Mouse (Mus musculus) midbrain, embryonic 12.5 days (tissue): ENCODE data around the gene Cnot10. TPM values are rescaled to one million over a fixed set of nuclear protein-coding genes. Genes with fewer than 3 reads are reported as not detected.
"Not testable (repeated sequence)": the region's sequence is repeated elsewhere in the genome, so short reads cannot be mapped to it uniquely, and the experiment has no call there.

ENCODE experiments used
- ATAC-seq: fragments of 200-750 bp; cut with Nextera tagmentation; 2 replicates; pipeline ENCODE4 v1.8.0; 2017; ENCODE audit warnings: low read depth, moderate TSS enrichment, moderate library complexity; ENCODE audit not compliant: low FRiP score
- H3K27ac ChIP-seq: fragments of 300-500 bp; sonication (generic); replicated peaks from 2 replicates; pipeline ENCODE4 v1.5.1; 2016; ENCODE audit warnings: mild to moderate bottlenecking
- H3K27me3 ChIP-seq: fragments of 300-500 bp; sonication (generic); 2 replicates; pipeline ENCODE4 v1.6.1; 2016; ENCODE audit warnings: mild to moderate bottlenecking
- H3K36me3 ChIP-seq: fragments of 300-500 bp; sonication (generic); 2 replicates; pipeline ENCODE4 v1.6.1; 2016
- H3K4me1 ChIP-seq: fragments of 300-500 bp; sonication (generic); 2 replicates; pipeline ENCODE4 v1.6.1; 2016
- H3K4me2 ChIP-seq: fragments of 300-500 bp; sonication (generic); replicated peaks from 2 replicates; pipeline ENCODE4 v1.6.1; 2016; ENCODE audit warnings: mild to moderate bottlenecking, moderate library complexity
- H3K4me3 ChIP-seq: fragments of 300-500 bp; sonication (generic); 2 replicates; pipeline ENCODE4 v1.5.1; 2016; ENCODE audit warnings: mild to moderate bottlenecking
- H3K9ac ChIP-seq: fragments of 300-500 bp; sonication (generic); replicated peaks from 2 replicates; pipeline ENCODE4 v1.6.1; 2016; ENCODE audit warnings: mild to moderate bottlenecking, moderate library complexity
- H3K9me3 ChIP-seq: fragments of 300-500 bp; sonication (generic); 2 replicates; pipeline ENCODE4 v1.6.1; 2016; ENCODE audit warnings: mild to moderate bottlenecking
- WGBS: fragments of 180-500 bp; shearing (Covaris S2); methylation state at CpG from one replicate; pipeline ENCODE4 v1.1.7; 2016; 5-methylcytosine and 5-hydroxymethylcytosine counted together
- polyA plus RNA-seq: library from polyadenylated mRNA; unstranded; fragments of >200 nt; fragmentation: Nextera tagmentation; extraction: Ambion mirVana; gene quantifications from 2 replicates; pipeline ENCODE4 v1.2.1, GENCODE M21; 2016

Gene Cnot10
- polyA plus RNA-seq, 1 experiment from 2014 or later = 71.1 TPM

- H3K4me2 ChIP-seq, H3K36me3 ChIP-seq, H3K9me3 ChIP-seq, H3K4me1 ChIP-seq, ATAC-seq, H3K9ac ChIP-seq, H3K27ac ChIP-seq, H3K4me3 ChIP-seq: not testable (repeated sequence)
- WGBS = 51% methylated on average over 9 of the region's 9 CpGs
- peaks cover 16% of the 10 kb centered on the region for H3K27me3 ChIP-seq
These were observed 8.5 kb upstream of the Cnot10 start for GRCm38 (mm10) chr9:114648472-114648871.

DNA sequence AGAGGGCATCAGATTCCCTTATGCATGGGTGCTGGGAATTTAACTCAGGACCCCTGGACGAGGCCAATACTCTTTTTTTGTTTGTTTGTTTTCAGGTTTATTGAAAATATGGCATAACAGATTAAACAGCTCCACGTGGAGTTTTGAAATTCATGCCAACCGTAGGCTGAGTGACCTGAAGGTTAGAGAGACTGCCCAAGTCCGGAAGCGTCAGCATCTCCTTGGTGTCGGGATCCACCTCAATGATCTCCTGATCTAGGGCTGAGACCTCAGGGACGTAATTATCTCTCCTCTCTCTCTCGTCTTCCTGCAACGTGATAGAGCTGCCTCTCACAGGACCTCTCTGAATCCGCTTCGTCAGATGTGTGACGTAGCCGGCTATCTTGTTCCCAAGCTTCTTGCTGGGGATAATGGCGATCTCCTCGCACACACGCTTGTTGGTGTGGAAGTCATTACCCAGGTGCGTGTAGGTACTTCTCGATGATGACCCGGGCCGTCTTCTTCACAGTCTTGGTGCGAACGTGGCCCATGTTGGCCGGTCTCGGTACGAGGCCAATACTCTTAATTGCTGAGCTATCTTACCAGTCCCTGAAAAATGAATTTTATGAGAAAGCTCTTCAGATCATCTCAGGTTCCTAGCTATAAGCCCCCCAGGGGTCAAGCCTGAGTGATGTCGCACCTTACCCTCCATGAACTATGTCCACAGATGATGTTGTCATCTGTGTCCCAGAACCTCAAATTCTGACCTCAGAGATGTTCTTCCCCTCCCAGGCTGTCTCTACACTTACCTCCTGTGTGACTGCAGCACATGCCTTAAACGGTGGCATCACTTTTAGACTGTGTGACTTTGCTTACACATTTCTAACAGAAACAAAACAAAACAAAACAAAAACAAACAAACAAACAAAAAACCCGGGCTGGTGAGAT lies 7.8 kb upstream of the Cnot10 start:
- H3K4me1 ChIP-seq = no peaks in the 10 kb centered on the region
- no peak for ATAC-seq
- no peak overlapping the region for H3K27ac ChIP-seq
- 85% methylated on average over 28 of the region's 28 CpGs for WGBS
- peaks cover 22% of the 10 kb centered on the region for H3K27me3 ChIP-seq
- no peak overlapping the region for H3K4me3 ChIP-seq
- no peak overlapping the region for H3K4me2 ChIP-seq
- no peaks in the 10 kb centered on the region for H3K9me3 ChIP-seq
- H3K36me3 ChIP-seq = no peaks in the 10 kb centered on the region
- H3K9ac ChIP-seq = no peak overlapping the region

GRCm38 (mm10) chr9:114646556-114647505 lies 6.8 kb upstream of the Cnot10 start:
- no peaks in the 10 kb centered on the region for H3K9me3 ChIP-seq
- 88% methylated on average over 12 of the region's 12 CpGs for WGBS
- no peak for ATAC-seq
- H3K27ac ChIP-seq = no peak overlapping the region
- H3K4me3 ChIP-seq = no peak overlapping the region
- peaks cover 30% of the 10 kb centered on the region for H3K27me3 ChIP-seq
- H3K9ac ChIP-seq = no peak overlapping the region
- no peaks in the 10 kb centered on the region for H3K36me3 ChIP-seq
- H3K4me2 ChIP-seq = no peak overlapping the region
- H3K4me1 ChIP-seq = no peaks in the 10 kb centered on the region

DNA sequence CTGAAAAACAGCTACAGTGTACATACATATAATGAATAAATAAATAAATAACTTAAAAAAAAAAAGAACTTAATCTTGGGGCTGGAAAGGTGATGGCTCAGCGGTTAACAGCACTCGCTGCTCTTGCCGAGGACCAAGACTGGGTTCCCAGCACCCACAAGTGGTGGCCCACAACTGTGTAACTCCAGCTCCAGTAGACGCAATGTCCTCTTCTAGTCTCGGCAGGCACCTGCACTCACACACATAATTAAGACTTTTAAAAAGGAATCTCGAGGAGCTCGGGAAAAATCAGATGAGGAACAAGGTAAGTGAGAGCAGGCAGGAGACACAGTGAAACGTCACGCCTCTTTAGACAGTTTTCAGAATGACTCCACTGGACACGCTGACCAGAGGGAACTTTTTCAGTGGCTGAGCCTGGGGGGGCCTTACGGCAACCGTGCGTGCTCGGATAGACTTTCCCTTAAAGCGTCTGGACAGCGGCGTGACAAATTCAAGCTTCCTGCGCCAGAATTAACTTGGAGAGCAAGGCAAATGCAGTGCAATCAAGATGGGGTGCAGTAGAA lies 717 bp downstream of the Cnot10 start:
- H3K4me1 ChIP-seq = peaks cover 24% of the 10 kb centered on the region
- peak overlapping the region; percentile 80 for H3K9ac ChIP-seq
- WGBS = 17% methylated on average over 18 of the region's 18 CpGs
- no peak; the same call in 1 of the 2 replicates for ATAC-seq
- H3K27ac ChIP-seq = peak overlapping the region; percentile 84; the same call in 1 of the 2 replicates
- H3K4me3 ChIP-seq = peak overlapping the region; percentile 89
- no peaks in the 10 kb centered on the region for H3K9me3 ChIP-seq
- H3K36me3 ChIP-seq = no peaks in the 10 kb centered on the region
- H3K27me3 ChIP-seq = peaks cover 23% of the 10 kb centered on the region
- H3K4me2 ChIP-seq = peak overlapping the region; percentile 93

DNA sequence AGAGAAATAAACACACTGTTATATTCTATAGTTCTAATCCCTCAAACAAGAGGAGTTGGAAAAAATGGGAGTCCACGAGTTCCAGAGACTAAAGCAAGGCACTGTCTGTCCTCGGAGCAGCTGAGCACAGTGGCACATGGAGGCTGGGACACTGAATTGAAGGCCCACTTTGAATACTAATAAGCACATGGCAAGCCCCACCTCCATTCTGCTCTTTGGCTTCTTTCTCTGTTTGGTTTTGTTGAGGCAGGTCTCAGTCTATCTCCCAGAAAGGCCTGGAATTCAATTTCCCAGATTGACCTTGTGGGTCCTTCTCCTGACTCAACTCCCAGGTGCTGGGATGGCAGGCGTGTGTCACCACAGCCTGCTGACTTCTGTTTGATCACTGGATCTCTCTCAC lies 3.2 kb downstream of the Cnot10 start:
- ATAC-seq = no peak
- Histone ChIP-seq H3K4me3 (no peak overlapping the region), H3K4me1 (peaks cover 24% of the 10 kb centered on the region), H3K9ac (no peak overlapping the region; the same call in 1 of the 2 replicates), H3K9me3 (no peaks in the 10 kb centered on the region), H3K27ac (no peak overlapping the region), H3K36me3 (peaks cover 7% of the 10 kb centered on the region; the same call in 1 of the 2 replicates), H3K4me2 (no peak overlapping the region), H3K27me3 (no peaks in the 10 kb centered on the region)
- 78% methylated on average over 3 of the region's 3 CpGs for WGBS

DNA sequence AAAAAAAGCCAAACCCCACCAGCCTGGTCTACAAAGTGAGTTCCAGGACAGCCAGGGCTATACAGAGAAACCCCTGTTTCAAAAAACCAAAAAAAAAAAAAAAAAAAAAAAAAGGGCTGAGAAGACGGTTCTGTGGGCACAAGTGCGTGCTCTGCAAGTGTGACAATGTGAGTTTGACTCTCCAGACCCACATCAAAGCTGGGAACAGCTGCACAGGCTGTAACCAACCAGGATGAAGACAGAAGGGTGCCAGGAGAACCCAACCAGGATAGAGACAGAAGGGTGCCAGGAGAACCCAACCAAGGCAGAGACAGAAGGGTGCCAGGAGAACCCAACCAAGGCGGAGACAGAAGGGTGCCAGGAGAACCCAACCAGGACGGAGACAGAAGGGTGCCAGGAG lies 3.8 kb downstream of the Cnot10 start:
- no peak for ATAC-seq
- Histone ChIP-seq H3K4me3 (no peak overlapping the region), H3K27ac (no peak overlapping the region), H3K9ac (no peak overlapping the region), H3K27me3 (no peaks in the 10 kb centered on the region), H3K4me1 (peaks cover 24% of the 10 kb centered on the region), H3K9me3 (no peaks in the 10 kb centered on the region), H3K36me3 (peaks cover 10% of the 10 kb centered on the region), H3K4me2 (no peak overlapping the region)
- WGBS = 97% methylated on average over 4 of the region's 4 CpGs

DNA sequence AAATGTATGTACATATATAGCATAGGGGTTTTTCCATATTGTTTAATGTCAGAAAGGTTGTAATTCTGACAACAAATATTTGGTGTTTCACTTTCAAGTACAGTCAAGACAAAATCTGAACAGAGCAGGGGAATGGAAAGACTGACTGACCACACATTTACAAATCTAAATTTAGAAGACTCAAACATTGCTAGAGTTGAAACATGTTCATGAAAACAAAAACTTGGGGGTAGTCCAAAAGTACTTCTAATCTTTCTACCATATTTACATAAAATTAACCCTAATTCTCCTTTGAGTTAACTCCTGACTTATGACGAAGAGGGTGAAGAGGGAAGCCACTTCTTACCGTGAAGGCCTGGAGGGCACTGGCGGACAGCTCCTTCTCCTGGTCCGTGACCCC lies 7.7 kb downstream of the Cnot10 start:
- 85% methylated on average over 4 of the region's 4 CpGs for WGBS
- ATAC-seq = no peak
- Histone ChIP-seq H3K27me3 (no peaks in the 10 kb centered on the region), H3K36me3 (peaks cover 38% of the 10 kb centered on the region), H3K27ac (no peak overlapping the region), H3K4me3 (no peak overlapping the region), H3K4me1 (0 out of 2 replicates have a peak, but pooled peaks cover 4% of the 10 kb centered on the region), H3K4me2 (no peak overlapping the region), H3K9ac (no peak overlapping the region), H3K9me3 (no peaks in the 10 kb centered on the region)

DNA sequence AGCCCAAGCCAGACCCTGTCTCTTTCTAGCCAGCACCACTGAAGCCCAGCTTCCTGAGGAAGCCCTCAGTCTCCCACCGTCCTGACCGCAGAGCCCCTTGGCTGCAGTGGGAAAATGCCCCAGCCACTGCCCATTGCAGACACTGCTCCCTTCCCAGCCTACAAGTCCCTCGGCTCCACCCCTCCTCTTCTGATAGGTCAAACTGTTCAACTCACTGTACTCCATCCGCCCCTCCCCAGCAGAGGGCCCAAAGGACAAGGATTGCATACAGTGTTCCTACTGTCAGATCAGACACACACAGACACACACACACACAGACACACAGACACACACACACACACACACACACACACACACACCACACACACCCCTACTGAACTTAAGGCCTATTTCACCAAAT lies 13.3 kb downstream of the Cnot10 start:
- peaks cover 86% of the 10 kb centered on the region for H3K36me3 ChIP-seq
- no peak overlapping the region for H3K4me2 ChIP-seq

GRCm38 (mm10) chr9:114624178-114624577 lies 15.8 kb downstream of the Cnot10 start:
- no peak for ATAC-seq
- Histone ChIP-seq H3K4me1 (no peaks in the 10 kb centered on the region), H3K27me3 (no peaks in the 10 kb centered on the region), H3K9ac (no peak overlapping the region), H3K4me2 (no peak overlapping the region), H3K36me3 (peaks cover 93% of the 10 kb centered on the region), H3K27ac (no peak overlapping the region), H3K9me3 (no peaks in the 10 kb centered on the region), H3K4me3 (no peak overlapping the region)
- WGBS = 94% methylated on average over 6 of the region's 6 CpGs

More for the DNA sequence above, 13.3 kb downstream of the Cnot10 start:
- ATAC-seq = no peak
- Histone ChIP-seq H3K9ac (no peak overlapping the region), H3K27ac (no peak overlapping the region), H3K4me1 (no peaks in the 10 kb centered on the region), H3K27me3 (no peaks in the 10 kb centered on the region), H3K9me3 (no peaks in the 10 kb centered on the region), H3K4me3 (no peak overlapping the region)
- WGBS = 75% methylated on average over 4 of the region's 4 CpGs

DNA sequence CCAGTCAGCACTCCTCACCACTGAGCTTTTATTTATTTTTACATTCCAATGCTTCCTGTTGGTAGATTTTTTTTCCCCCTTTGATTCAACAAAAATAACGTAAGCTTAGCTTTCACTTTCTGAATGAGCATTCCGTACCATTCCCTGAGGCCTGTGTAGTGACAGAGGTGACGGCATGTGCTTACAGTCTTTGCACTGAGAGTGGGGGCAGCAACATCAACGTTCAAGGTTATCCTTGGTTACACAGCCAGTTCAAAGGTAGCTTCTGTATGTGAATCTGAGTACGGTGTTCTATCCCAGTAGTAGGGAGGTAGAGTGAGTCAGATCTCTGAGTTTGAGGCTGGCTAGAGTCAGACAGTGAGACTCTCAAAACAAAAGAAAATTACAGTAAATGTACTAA lies 18.8 kb downstream of the Cnot10 start:
- H3K9ac ChIP-seq = no peak overlapping the region
- no peaks in the 10 kb centered on the region for H3K4me1 ChIP-seq
- no peak for ATAC-seq
- H3K4me2 ChIP-seq = no peak overlapping the region
- no peak overlapping the region for H3K27ac ChIP-seq
- 96% methylated on average over 5 of the region's 5 CpGs for WGBS
- H3K36me3 ChIP-seq = peaks cover 84% of the 10 kb centered on the region
- no peaks in the 10 kb centered on the region for H3K9me3 ChIP-seq
- no peaks in the 10 kb centered on the region for H3K27me3 ChIP-seq
- H3K4me3 ChIP-seq = no peak overlapping the region

DNA sequence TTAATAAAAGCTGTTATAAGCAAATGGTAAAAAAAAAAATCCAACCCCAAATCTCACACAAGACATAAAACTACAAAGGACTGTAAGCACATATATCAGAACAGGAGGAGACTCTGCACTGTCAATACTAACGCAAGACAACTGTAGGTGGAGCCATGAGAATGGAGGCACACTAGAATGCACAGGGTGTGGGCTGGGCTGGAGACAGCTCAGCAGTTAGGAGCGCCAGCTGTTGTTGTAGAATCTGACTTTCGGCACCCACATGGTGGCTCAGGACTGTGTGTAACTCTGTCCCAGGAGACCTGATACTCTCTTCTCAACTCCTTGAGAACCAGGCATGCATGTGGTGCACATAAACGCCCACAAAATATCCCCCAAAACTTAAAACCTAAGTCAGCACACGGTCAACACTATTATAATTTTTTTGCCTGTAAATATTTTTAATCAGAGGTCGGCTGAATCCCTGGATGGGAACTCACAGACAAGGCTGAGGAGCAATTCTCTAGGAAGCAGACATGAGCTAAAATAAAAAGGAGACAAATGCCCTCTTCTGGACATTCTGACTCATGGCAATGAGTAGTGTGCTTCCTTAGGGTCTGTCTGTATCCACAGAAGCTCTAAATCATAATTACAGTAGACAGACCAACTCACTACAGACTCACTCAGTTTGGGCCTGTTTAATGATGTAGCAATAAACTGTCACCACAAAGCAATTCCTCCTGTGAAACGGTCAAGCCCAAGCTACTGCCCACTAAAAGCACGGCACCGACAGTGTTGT lies 25.6 kb downstream of the Cnot10 start:
- Histone ChIP-seq H3K27me3 (no peaks in the 10 kb centered on the region), H3K9me3 (no peaks in the 10 kb centered on the region), H3K9ac (no peak overlapping the region), H3K4me1 (no peaks in the 10 kb centered on the region), H3K36me3 (peaks cover 73% of the 10 kb centered on the region), H3K4me2 (no peak overlapping the region), H3K27ac (no peak overlapping the region), H3K4me3 (no peak overlapping the region)
- no peak for ATAC-seq
- 88% methylated on average over 9 of the region's 9 CpGs for WGBS
